Comparison of ENCODE assay signal across 8 mouse cellular contexts in the genomic region with DNA sequence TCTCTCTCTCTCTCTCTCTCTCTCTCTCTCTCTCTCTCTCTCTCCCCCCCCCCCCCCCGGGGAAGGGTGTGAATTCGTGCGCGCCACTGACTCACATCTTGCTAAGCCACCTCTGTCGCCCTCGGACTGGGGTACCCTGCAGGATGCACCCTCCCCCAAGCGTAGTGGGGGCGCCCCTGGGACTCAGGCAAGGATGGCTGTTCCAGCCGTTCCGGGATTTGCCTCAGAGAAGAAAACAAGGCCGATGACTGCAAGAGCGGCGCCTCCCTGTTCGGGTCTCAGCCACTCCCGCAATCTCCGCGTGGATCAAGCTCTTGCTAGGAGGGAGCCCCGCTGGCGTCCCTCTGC. TPM values are rescaled to one million over a fixed set of nuclear protein-coding genes. Genes with fewer than 3 reads are reported as not detected.
A peak's percentile ranks its signal among the peaks of the same experiment; 100 is the strongest.
DNase-seq lines count a peak whose midpoint lies in the region; ATAC-seq and TF ChIP-seq lines count a peak whose summit lies in the region.

No protein-coding gene starts in this region.

- DNase-seq in layer of hippocampus, adult 9-11 months, result peak; percentile 17
- no peak for DNase-seq in layer of hippocampus, adult 8-10 months (ENCODE audit: low spot score in 2 of 2)
- DNase-seq in adrenal gland, postnatal 10 days, result peak; percentile 40
- DNase-seq in forebrain, postnatal 0 days, result peak; percentile 45
- peak; percentile 50 to 66 for DNase-seq in kidney, postnatal 4 days
- peak; percentile 57 for DNase-seq in midbrain, embryonic 14.5 days
- DNase-seq in stomach, postnatal 0 days (ENCODE audit: low spot score), result peak; percentile 36
- no peak for DNase-seq in urinary bladder, adult 18-20 months (ENCODE audit: low spot score in 2 of 2)

- ATAC-seq in forebrain, postnatal 0 days, result peak; percentile 52
- ATAC-seq in midbrain, embryonic 14.5 days (ENCODE audit: low FRiP score, low TSS enrichment), result 0 out of 2 replicates have a peak, but pooled peaks have one; percentile 27
- ATAC-seq in stomach, postnatal 0 days (ENCODE audit: low FRiP score, low TSS enrichment), result no peak

- 18% methylated on average over 16 of the region's 19 CpGs for WGBS in forebrain, postnatal 0 days
- 6% methylated on average over 18 of the region's 19 CpGs for WGBS in midbrain, embryonic 14.5 days
- 6% methylated on average over 7 of the region's 19 CpGs for WGBS in stomach, postnatal 0 days

- H3K27ac ChIP-seq in forebrain, postnatal 0 days (ENCODE audit: low read depth, low read length), result peak overlapping the region; percentile 62
- H3K27ac ChIP-seq in midbrain, embryonic 14.5 days (replicated peaks; ENCODE audit: low read depth, low read length), result peak overlapping the region; percentile 61
- peak overlapping the region; percentile 80 for H3K27ac ChIP-seq in stomach, postnatal 0 days (replicated peaks)

- peak overlapping the region; percentile 59 for H3K4me2 ChIP-seq in forebrain, postnatal 0 days (ENCODE audit: low read depth)
- peak overlapping the region; percentile 68 for H3K4me2 ChIP-seq in midbrain, embryonic 14.5 days (ENCODE audit: low read length)
- peak overlapping the region; percentile 56 for H3K4me2 ChIP-seq in stomach, postnatal 0 days (replicated peaks; ENCODE audit: low read depth)

- peak overlapping the region; percentile 56 for H3K9ac ChIP-seq in forebrain, postnatal 0 days
- peak overlapping the region; percentile 62 for H3K9ac ChIP-seq in midbrain, embryonic 14.5 days (replicated peaks; ENCODE audit: low read length)
- peak overlapping the region; percentile 61 for H3K9ac ChIP-seq in stomach, postnatal 0 days (ENCODE audit: low read length)

- no peaks in the 10 kb centered on the region for H3K36me3 ChIP-seq in forebrain, postnatal 0 days (ENCODE audit: insufficient read depth)
- H3K36me3 ChIP-seq in midbrain, embryonic 14.5 days (ENCODE audit: control insufficient read depth, insufficient read depth, low read length), result no peaks in the 10 kb centered on the region
- no peaks in the 10 kb centered on the region for H3K36me3 ChIP-seq in stomach, postnatal 0 days (ENCODE audit: control insufficient read depth, insufficient read depth, low read length)

- H3K4me1 ChIP-seq in forebrain, postnatal 0 days (ENCODE audit: insufficient read depth), result no peaks in the 10 kb centered on the region
- H3K4me1 ChIP-seq in midbrain, embryonic 14.5 days (ENCODE audit: control insufficient read depth, insufficient read depth, low read length), result 0 out of 2 replicates have a peak, but pooled peaks cover 2% of the 10 kb centered on the region
- no peaks in the 10 kb centered on the region for H3K4me1 ChIP-seq in stomach, postnatal 0 days (replicated peaks; ENCODE audit: control insufficient read depth, insufficient read depth)

- TF ChIP-seq CTCF in forebrain, postnatal 0 days (IDR thresholded peaks at IDR 0.05; ENCODE audit: low read depth), result no peak
- no peak for TF ChIP-seq CTCF in stomach, postnatal 0 days (IDR thresholded peaks at IDR 0.05; ENCODE audit: low read depth)

- H3K4me3 ChIP-seq in forebrain, postnatal 0 days (ENCODE audit: low read depth, low read length), result peak overlapping the region; percentile 43
- peak overlapping the region; percentile 41 for H3K4me3 ChIP-seq in midbrain, embryonic 14.5 days (replicated peaks; ENCODE audit: low read depth, low read length)
- peak overlapping the region; percentile 40 for H3K4me3 ChIP-seq in stomach, postnatal 0 days (ENCODE audit: low read depth, low read length)

- TF ChIP-seq EP300 in stomach, postnatal 0 days (optimal IDR thresholded peaks at IDR 0.05), result no peak

- H3K27me3 ChIP-seq in forebrain, postnatal 0 days (ENCODE audit: insufficient read depth, low read length), result no peaks in the 10 kb centered on the region
- peaks cover 11% of the 10 kb centered on the region for H3K27me3 ChIP-seq in midbrain, embryonic 14.5 days (ENCODE audit: control insufficient read depth, insufficient read depth, low read length)
- H3K27me3 ChIP-seq in stomach, postnatal 0 days (ENCODE audit: control insufficient read depth, insufficient read depth, low read length), result no peaks in the 10 kb centered on the region

- no peaks in the 10 kb centered on the region for H3K9me3 ChIP-seq in forebrain, postnatal 0 days (ENCODE audit: low read length)
- no peaks in the 10 kb centered on the region for H3K9me3 ChIP-seq in midbrain, embryonic 14.5 days (ENCODE audit: control insufficient read depth, low read length)
- no peaks in the 10 kb centered on the region for H3K9me3 ChIP-seq in stomach, postnatal 0 days (ENCODE audit: control insufficient read depth, low read length)

RNA-seq across cellular contexts. Expression of a gene that starts 0.6 kb away (rescaled TPM):
- total RNA-seq in layer of hippocampus, adult 8-10 months (2022), result 10 to 100 TPM; 17.6 to 21.4 (median 20.3) TPM
- total RNA-seq in adrenal gland, postnatal 10 days (2021), result 10 to 100 TPM; 21.1 to 23.3 TPM
- 32.1 and 33.5 TPM in 2 replicates for total RNA-seq in forebrain, postnatal 0 days (2014; rRNA removed)
- 10.3 and 10.5 TPM in 2 replicates for polyA plus RNA-seq in forebrain, postnatal 0 days (2015; fragmentation: Nextera tagmentation; extraction: Ambion mirVana)
- 20.8 and 26.6 TPM in 2 replicates for polyA plus RNA-seq in midbrain, embryonic 14.5 days (2014; fragmentation: Nextera tagmentation; extraction: Ambion mirVana)
- 4.7 and 5.5 TPM in 2 replicates for polyA plus RNA-seq in stomach, postnatal 0 days (2015; fragmentation: Nextera tagmentation; extraction: Ambion mirVana)

Comparison
In these comparisons a context has a peak if more than half of its experiments do, and no peak if none do; other contexts are left out.
1. DNase-seq: peak in layer of hippocampus, adult 9-11 months (single experiment), adrenal gland, postnatal 10 days (single experiment), forebrain, postnatal 0 days (single experiment), kidney, postnatal 4 days (2 of 2), midbrain, embryonic 14.5 days (single experiment) and stomach, postnatal 0 days (single experiment); none in layer of hippocampus, adult 8-10 months (0 of 2) and urinary bladder, adult 18-20 months (0 of 2).
2. Peak in every context shown above with its lines, with median percentiles within 50 percentile points of each other: H3K27ac ChIP-seq, H3K4me2 ChIP-seq, H3K4me3 ChIP-seq and H3K9ac ChIP-seq.